Mouse (Mus musculus) v-Abl transformed pro-B cells (cell line): ENCODE measurements around the gene Zswim7.

Source experiments
- in situ Hi-C, 2 experiments: fragments of 400-800 bp; cut with MboI; formaldehyde crosslinking; loops; one replicate each; pipeline ENCODE4 v1.15.1; 2025; ENCODE audit not compliant: unreplicated experiment in 2 of 2

Zswim7 gene

DNA sequence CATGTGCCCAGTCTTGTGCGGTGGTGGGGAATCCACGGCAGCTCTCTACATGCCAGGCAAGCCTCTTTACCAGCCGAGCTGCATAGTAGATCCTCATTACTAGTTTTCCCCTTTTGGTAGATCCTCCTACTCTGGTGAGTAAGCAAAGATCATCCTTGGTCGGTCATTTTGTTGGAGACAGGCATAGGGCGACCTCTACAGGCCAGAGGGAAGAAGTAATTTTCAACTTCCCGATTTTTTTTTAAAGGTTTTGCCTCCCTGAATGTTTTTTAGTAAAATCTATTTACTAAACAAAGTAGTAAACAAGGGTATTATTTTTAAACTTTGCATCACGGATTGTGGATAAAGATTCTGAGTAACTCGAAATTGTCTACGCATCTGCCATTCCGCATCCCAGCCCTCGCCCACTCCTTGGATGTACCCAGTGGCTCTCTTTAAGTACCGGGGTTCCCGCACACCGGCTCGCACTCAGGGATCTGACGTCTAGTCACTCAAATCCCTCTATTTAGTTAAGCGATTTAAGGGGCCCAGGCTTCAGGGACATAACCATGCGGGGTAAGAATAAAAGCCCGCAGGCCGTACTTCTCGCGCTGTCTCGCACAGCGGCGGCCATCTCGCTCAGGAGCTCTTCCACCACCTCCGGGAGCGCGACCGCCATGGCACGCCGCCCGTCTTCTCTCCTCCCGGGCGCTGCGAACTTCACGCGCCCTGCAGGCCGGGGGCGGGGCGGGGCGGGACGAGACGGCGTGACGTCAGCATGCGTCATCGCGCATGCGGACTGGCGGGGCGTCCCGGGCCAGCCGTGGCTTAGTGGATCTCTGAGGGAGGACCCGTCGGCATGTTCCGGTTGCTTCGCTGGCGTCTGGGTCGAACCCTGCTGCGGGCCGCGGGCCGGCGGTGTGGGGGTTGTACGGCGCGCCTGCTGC, at the start of gene Zswim7, which contains the start of gene Ttc19:
Zswim7 (minus strand) TSS at position 701 of the 926 bp plus-strand sequence.
Ttc19 (plus strand) TSS at position 799 of the 926 bp plus-strand sequence.
- in situ Hi-C loops = loop anchor here (5.0 to 10.0 kb wide), 2 partner anchors 329 to 394 kb away; no protein-coding TSS in a partner anchor

DNA sequence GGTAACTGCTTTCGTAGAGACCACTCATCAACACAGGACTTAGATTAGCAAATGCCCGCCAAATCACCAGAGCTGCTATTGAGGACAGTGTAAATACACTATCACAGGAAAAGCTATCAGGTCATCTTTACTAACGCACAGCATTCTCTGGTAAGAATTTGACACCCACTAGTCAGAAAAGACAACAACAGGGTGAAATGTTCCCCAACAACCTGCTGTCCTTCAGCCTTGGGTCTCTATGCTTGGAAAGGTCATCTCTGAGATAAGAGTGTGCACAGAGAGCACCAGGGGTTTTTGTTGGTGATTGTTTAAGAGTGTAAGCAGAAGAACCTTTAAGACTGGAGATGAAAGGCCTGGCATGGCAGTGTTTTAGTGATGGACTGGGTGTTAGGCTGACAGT, 42.5 kb upstream of the Zswim7 start:
- in situ Hi-C loops = no loop called here

GRCm38 (mm10) chr11:62320097-62320496, 38.9 kb upstream of the Zswim7 start:
- in situ Hi-C loops = no loop called here

GRCm38 (mm10) chr11:62317746-62318145, 36.6 kb upstream of the Zswim7 start:
- in situ Hi-C loops = no loop called here

DNA sequence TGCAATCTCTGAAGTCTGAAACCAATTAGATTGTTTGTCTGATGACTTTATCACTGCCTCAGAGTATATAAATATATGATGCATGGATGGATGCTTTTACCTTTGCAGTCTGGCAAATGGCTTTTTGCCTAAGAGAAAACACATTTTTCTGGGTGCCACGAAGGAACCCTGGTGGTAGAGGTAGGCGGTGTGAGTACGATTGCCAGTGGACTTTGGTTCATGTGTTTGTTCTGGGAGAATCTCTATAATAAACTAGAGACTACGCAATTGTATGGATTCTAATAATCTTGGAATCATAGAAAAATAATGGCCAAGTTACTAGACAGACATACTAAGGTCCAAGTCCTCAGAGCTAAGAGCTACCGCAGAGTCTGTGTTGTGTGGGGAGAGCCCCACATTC, 33.8 kb upstream of the Zswim7 start:
- in situ Hi-C loops = no loop called here

- in situ Hi-C loops = no loop called here
These were observed 28.1 kb upstream of the Zswim7 start for GRCm38 (mm10) chr11:62309296-62309695.

GRCm38 (mm10) chr11:62305866-62306265, 24.7 kb upstream of the Zswim7 start:
- in situ Hi-C loops = no loop called here

DNA sequence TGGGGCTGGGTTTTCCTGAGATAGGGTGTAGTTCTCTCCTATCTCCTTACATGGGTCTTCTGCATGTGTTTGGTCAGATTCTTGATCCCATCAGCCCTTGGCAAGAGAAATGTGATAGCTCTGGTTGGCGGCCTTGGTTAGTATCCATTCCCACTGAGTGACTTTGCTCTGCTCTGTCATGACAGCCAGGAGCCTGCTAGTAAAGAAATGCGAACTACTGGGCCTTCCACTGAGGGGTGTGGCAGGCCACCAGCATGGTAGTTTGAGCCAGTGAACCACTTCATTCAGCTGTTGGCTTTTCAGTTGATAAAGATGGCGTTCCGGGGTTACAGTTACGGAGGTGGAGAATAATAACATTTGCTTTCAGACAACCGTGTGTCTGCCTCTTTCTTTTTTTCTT, 17.7 kb upstream of the Zswim7 start:
- in situ Hi-C loops = no loop called here

GRCm38 (mm10) chr11:62294121-62294520, 12.9 kb upstream of the Zswim7 start:
- in situ Hi-C loops = no loop called here

GRCm38 (mm10) chr11:62287700-62288099, 6.5 kb upstream of the Zswim7 start:
- in situ Hi-C loops = loop anchor here in 1 of 2 experiments (10.0 kb wide), 1 partner anchor 387 kb away; no protein-coding TSS in a partner anchor

- in situ Hi-C loops = loop anchor here in 1 of 2 experiments (10.0 kb wide), 1 partner anchor 390 kb away; no protein-coding TSS in a partner anchor
These were observed 3.8 kb upstream of the Zswim7 start for GRCm38 (mm10) chr11:62285020-62285419.

DNA sequence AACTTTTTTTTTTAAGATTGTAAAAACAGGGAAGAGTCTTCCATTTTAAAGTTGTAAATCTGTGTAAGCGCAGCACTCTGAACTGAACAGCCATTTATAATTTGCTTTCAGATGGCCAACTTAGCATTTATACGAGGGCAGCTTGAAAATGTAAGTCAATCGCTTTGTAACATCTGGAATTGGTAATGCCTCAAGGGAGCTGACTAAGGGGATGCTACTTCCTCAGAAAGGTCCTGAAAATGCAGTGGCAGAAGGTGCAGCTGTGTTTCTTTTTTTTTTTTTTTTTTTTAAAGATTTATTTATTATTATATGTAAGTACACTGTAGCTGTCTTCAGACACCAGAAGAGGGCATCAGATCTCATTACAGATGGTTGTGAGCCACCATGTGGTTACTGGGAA, 2.8 kb upstream of the Zswim7 start:
- in situ Hi-C loops = loop anchor here (5.0 to 10.0 kb wide), 2 partner anchors 332 to 391 kb away; no protein-coding TSS in a partner anchor

DNA sequence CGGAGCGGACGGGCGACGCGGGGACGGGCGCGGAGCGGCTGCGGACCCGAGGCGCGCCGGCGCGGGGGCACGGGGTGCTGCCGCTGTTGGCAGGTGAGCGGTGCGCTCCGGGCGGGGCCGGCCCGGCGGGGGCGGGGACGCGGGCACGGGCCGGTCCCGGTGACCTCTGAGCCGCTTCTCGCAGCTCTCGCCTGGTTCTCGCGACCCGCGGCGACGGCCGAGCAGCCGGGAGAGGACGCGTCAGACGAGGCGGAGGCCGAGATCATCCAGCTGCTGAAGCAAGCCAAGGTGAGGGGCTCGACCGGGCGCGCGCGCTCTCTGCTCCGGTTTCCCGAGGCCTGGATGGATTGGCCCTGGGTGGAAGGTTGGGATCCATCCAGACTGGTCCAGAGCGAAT, 424 bp upstream of the Zswim7 start:
- in situ Hi-C loops = loop anchor here (5.0 to 10.0 kb wide), 2 partner anchors 329 to 393 kb away; no protein-coding TSS in a partner anchor

- in situ Hi-C loops = loop anchor here (5.0 kb wide), 3 partner anchors 151 to 331 kb away; no protein-coding TSS in a partner anchor
These were observed 3.1 kb downstream of the Zswim7 start for GRCm38 (mm10) chr11:62278027-62278426.

GRCm38 (mm10) chr11:62277086-62277485, 4.1 kb downstream of the Zswim7 start:
- in situ Hi-C loops = loop anchor here (5.0 kb wide), 3 partner anchors 150 to 330 kb away; no protein-coding TSS in a partner anchor

- in situ Hi-C loops = no loop called here
These were observed 10.3 kb downstream of the Zswim7 start for GRCm38 (mm10) chr11:62270851-62271250.

GRCm38 (mm10) chr11:62269097-62269496, 12.1 kb downstream of the Zswim7 start:
- in situ Hi-C loops = no loop called here

- in situ Hi-C loops = no loop called here
These were observed 12.8 kb downstream of the Zswim7 start for GRCm38 (mm10) chr11:62268381-62268780.

DNA sequence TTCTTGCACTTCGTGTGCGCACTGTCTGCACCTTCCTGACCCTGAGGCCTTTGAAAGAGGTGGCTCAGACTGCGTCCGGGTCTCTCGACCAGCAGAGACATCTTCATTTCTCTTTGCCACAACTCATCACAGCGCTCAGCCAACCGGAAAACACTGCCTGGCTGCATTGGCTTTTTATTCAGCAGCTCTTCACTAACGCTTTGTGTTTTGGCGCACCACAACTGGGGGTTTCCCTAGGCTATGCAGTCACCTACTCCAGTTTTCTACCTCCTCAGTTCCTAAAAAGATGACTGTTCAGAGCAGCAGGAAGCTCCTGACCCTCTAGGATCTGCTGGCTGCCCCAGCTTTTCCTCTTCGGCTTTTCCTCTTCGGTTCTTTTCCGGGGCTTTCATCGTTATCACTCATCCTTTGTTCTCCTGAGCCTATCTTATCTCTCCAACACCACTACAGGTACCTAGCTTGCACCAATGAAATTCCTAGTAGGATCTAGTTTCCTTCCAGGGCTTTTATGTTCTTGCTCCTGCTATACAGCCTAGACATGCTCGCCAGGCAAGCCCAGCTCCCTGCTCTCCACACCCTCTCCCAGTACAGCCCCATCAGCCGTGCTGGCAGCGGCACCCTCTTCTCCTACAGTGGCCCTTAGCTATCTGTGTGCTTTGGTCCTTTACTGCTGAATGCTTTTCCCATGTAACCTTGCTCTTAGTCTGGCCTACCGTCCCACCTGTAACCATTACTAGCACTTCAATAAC, 14.5 kb downstream of the Zswim7 start:
- in situ Hi-C loops = no loop called here

DNA sequence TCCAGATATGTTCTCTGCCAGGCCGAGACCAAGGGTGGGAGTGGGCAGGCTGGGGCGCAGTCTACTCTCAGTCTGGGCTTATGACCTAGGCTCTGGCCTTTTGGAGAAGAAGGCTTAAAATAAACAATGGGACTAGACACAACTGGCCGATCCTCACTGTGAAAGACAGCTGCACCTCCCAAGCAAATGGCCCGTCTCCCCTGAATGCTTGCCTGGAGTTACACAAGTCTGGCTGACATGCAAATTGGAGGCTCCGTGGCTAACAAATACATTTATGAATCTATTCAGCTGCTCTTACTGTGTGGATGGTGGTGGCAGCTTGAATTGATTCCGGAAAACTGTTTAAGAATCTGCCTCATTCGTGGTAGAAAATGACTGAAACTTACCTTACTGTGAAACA, 15.5 kb downstream of the Zswim7 start:
- in situ Hi-C loops = no loop called here

- in situ Hi-C loops = no loop called here
These were observed 17.2 kb downstream of the Zswim7 start for GRCm38 (mm10) chr11:62264018-62264417.
